Mouse (Mus musculus) heart, postnatal 0 days (tissue): ENCODE results near the gene Mum1. TPM values are rescaled to one million over a fixed set of nuclear protein-coding genes. Genes with fewer than 3 reads are reported as not detected.

Experiments used
- ATAC-seq: fragments of 200-750 bp; cut with Nextera tagmentation; 2 replicates; pipeline ENCODE4 v1.8.0; 2017; ENCODE audit warnings: low read depth, moderate number of reproducible peaks, moderate library complexity; ENCODE audit not compliant: insufficient read depth
- DNase-seq: peaks from one replicate; pipeline ENCODE4 v3.0.0-alpha.2; 2016; ENCODE audit warnings: low spot score
- H3K27ac ChIP-seq: fragments of 300-500 bp; sonication (generic); 2 replicates; pipeline ENCODE4 v1.5.1; 2014; ENCODE audit warnings: low read depth, mild to moderate bottlenecking
- H3K27me3 ChIP-seq: fragments of 300-500 bp; sonication (generic); 2 replicates; pipeline ENCODE4 v1.6.1; 2014; ENCODE audit warnings: low read length, mixed read lengths; ENCODE audit not compliant: control insufficient read depth, insufficient read depth
- H3K36me3 ChIP-seq: fragments of 300-500 bp; sonication (generic); replicated peaks from 2 replicates; pipeline ENCODE4 v1.6.1; 2014; ENCODE audit warnings: low read length, mixed read lengths; ENCODE audit not compliant: control insufficient read depth, insufficient read depth
- H3K4me1 ChIP-seq: fragments of 300-500 bp; sonication (generic); 2 replicates; pipeline ENCODE4 v1.6.1; 2014; ENCODE audit warnings: antibody characterized with exemption; ENCODE audit not compliant: control insufficient read depth, insufficient read depth
- H3K4me2 ChIP-seq: fragments of 300-500 bp; sonication (generic); 2 replicates; pipeline ENCODE4 v1.6.1; 2014; ENCODE audit warnings: low read depth, mild to moderate bottlenecking, low read length, moderate library complexity
- H3K4me3 ChIP-seq: fragments of 300-500 bp; sonication (generic); 2 replicates; pipeline ENCODE4 v1.5.1; 2014; ENCODE audit warnings: low read depth, low read length
- H3K9ac ChIP-seq: fragments of 300-500 bp; sonication (generic); replicated peaks from 2 replicates; pipeline ENCODE4 v1.6.1; 2014; ENCODE audit warnings: low read depth, low read length, mixed read lengths
- H3K9me3 ChIP-seq: fragments of 300-500 bp; sonication (generic); replicated peaks from 2 replicates; pipeline ENCODE4 v1.6.1; 2016; ENCODE audit warnings: low read length; ENCODE audit not compliant: control insufficient read depth
- CTCF ChIP-seq: IDR thresholded peaks from 2 replicates; pipeline ENCODE4 v1.5.1; 2016; ENCODE audit warnings: antibody characterized with exemption, control low read depth, low read depth
- EP300 ChIP-seq: IDR thresholded peaks from 2 replicates; pipeline ENCODE4 v1.6.1; 2016; ENCODE audit warnings: antibody characterized with exemption, low read depth
- WGBS: fragments of 180-500 bp; shearing (Covaris S2); extraction: QIAGEN DNeasy Blood & Tissue Kit; methylation state at CpG from one replicate; pipeline ENCODE4 v1.1.7; 2014; 5-methylcytosine and 5-hydroxymethylcytosine counted together
- polyA plus RNA-seq: library from polyadenylated mRNA; unstranded; fragments of >200 nt; fragmentation: Nextera tagmentation; extraction: Ambion mirVana; gene quantifications from 2 replicates; pipeline ENCODE4 v1.2.1, GENCODE M21; 2015
- total RNA-seq: library from RNA; depleted of rRNA; stranded (reverse); fragments of >200 nt; gene quantifications from 2 replicates; pipeline ENCODE4 v1.2.3, GENCODE M21; 2014; ENCODE audit warnings: low replicate concordance

The Mum1 gene
- total and polyA plus RNA-seq, 2 experiments from 2014 or later: 18.4 to 59.7 TPM

DNA sequence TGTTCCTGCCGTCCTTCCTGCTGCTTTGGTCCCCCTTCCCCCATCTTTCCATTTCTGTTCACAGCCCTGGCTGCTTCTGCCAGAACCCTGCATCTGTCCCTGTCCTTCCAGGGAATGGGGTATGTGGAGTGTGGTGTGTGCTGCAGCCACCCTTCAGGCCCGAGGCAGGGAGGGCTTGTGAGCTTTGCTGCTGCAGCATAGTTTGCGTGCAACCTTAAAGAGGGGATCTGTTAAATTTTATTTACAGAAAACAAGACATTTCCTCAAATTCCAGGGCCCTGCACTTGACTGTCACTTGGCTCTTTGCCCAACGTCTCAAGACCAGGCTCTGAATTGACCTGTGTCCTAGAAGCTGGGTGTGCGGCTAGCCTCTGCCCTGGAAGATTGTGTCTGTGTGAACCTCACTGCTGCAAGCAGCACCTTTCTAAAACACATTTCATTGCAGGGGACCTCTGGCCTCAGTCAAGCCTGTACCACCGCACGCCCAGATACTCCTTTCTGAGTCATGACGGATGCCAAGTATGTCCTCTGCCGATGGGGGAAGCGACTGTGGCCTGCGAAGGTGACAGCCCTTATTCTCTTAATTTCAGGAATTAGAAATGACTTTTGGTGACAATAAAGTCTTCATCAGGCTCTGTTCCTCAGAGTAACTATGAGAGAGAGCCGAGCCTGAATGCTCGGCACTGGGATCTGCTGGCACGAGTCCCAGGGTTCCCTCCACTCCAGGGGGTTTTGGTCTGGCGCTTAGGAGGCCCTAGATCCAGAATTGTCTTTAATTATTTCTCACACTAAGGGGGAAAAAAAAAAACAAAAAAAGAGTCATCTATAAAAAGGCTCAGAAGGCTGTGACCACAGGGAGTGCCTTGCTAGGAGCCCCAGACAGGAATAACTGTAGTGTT lies 1.9 kb downstream of the Mum1 start:
- H3K27ac ChIP-seq: peak overlapping the region; percentile 22; the same call in 1 of the 2 replicates
- 0 out of 2 replicates have a peak overlapping the region, but pooled peaks have one; percentile 91 for H3K9ac ChIP-seq
- DNase-seq (no peak), ATAC-seq (no peak)
- peaks cover 43% of the 10 kb centered on the region for H3K36me3 ChIP-seq
- H3K4me2 ChIP-seq: peak overlapping the region; percentile 97
- TF ChIP-seq CTCF (no peak), EP300 (no peak)
- no peaks in the 10 kb centered on the region for H3K9me3 ChIP-seq
- H3K27me3 ChIP-seq: no peaks in the 10 kb centered on the region
- 26% methylated on average over 15 of the region's 15 CpGs for WGBS
- H3K4me1 ChIP-seq: peaks cover 21% of the 10 kb centered on the region
- peak overlapping the region; percentile 90 for H3K4me3 ChIP-seq

DNA sequence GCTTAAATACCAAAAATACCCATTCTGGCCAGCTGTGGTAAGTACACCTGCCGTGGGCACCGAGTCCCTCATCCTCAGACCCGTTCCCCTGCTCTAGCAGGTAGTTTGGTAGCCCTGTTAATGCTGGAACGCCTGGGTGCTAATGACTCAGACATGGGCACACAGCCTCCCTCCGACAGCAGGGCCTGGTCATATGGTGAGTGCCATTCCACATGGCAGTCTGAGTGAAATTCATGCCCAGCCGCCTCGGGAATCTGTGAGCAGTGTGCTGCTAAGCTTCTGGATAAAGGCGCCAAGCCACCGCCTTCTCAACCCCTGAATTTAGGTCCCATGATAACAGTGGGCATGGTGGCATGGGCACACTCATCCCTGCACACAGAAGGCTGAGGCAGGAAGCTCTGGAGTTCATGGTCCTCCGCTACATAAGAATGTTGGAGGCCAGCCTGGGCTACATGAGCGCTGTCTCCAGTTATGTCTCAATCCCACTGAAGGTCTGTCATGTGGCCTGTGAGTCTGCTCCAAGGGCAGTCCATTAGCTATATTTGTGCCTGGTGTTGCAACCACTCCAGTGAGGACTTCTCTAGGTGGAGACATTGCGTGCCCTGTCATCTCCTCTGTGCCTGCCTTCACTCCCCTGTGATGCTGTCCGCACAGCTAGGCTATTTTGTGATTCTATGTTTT lies 10.1 kb downstream of the Mum1 start:
- Histone ChIP-seq H3K4me1 (no peaks in the 10 kb centered on the region), H3K4me2 (no peak overlapping the region), H3K36me3 (peaks cover 98% of the 10 kb centered on the region), H3K27ac (no peak overlapping the region), H3K9me3 (no peaks in the 10 kb centered on the region), H3K4me3 (no peak overlapping the region), H3K9ac (no peak overlapping the region), H3K27me3 (no peaks in the 10 kb centered on the region)
- 93% methylated on average over 13 of the region's 13 CpGs for WGBS
- no peak for TF ChIP-seq EP300
- TF ChIP-seq CTCF: no peak
- DNase-seq (no peak), ATAC-seq (no peak)

DNA sequence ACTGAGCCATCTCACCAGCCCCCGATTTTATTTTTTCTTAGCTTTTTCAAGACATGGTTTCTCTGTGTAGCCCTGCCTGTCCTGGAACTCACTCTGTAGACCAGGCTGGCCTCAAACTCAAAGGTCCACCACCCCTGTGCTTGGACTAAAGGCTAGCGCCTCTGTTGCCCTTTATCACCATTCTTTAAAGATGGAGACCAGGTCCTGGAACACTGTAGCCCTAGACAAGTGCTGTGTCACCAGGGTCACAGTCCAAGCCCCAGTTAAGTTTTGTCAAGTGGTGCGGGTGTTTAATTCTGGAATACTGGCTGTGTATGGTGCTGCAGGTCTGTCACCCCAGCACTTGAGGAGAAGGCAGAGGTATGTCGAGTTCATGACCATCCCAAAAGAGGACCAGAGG lies 10.8 kb downstream of the Mum1 start:
- peaks cover 97% of the 10 kb centered on the region for H3K36me3 ChIP-seq
- H3K9ac ChIP-seq: no peak overlapping the region
- no peak overlapping the region for H3K4me3 ChIP-seq
- WGBS: 86% methylated on average over 4 of the region's 4 CpGs
- no peaks in the 10 kb centered on the region for H3K27me3 ChIP-seq
- DNase-seq: no peak
- H3K27ac ChIP-seq: no peak overlapping the region
- H3K9me3 ChIP-seq: no peaks in the 10 kb centered on the region
- no peak overlapping the region for H3K4me2 ChIP-seq
- no peak for ATAC-seq
- H3K4me1 ChIP-seq: peaks cover 4% of the 10 kb centered on the region; the same call in 1 of the 2 replicates
- no peak for TF ChIP-seq CTCF
- no peak for TF ChIP-seq EP300

DNA sequence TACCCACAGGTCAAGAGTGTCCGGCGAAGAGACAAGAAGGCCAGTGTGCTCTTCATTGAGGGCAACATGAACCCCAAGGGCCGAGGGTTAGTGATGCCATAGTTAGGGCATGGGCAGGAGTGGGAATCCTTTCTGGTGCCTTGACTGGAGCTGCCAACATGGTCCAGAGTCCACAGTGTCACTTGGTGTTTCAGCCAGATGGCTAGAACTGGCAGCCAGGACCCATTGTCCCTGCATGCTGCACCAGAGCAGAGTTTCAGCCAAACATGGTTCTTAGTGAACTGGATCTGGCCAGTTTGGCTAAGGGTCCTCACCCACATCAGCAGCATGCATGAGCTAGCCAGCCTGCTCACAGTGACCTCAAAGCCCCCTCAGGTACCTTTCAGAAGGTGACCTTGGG lies 12.1 kb downstream of the Mum1 start:
- Histone ChIP-seq H3K4me3 (no peak overlapping the region), H3K4me1 (peaks cover 5% of the 10 kb centered on the region; the same call in 1 of the 2 replicates), H3K36me3 (peaks cover 97% of the 10 kb centered on the region), H3K4me2 (no peak overlapping the region), H3K9ac (no peak overlapping the region), H3K27ac (no peak overlapping the region), H3K27me3 (no peaks in the 10 kb centered on the region), H3K9me3 (no peaks in the 10 kb centered on the region)
- TF ChIP-seq CTCF (no peak), EP300 (no peak)
- ATAC-seq (no peak), DNase-seq (no peak)
- 91% methylated on average over 3 of the region's 3 CpGs for WGBS

DNA sequence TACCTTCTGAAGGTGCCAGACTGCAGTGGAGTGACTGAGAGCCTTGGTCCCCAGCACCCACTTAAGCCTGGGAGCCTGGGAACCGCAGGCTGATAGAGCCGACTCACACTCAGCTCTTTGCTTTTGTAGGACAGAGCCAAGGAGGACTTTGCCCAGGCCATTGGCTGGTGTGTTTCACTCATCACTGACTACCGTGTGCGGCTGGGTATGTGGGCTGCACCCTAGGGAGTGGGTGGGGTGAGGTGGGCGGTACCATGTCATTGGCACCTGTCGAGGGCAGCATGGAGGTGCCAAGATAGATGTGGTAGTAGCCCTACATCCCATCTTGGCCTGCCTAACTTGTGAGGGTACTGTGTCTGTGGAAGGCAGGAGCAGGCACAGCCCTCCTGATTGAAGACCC lies 13.6 kb downstream of the Mum1 start:
- TF ChIP-seq EP300 (no peak), CTCF (no peak)
- Histone ChIP-seq H3K27ac (no peak overlapping the region), H3K4me2 (no peak overlapping the region), H3K4me1 (peaks cover 5% of the 10 kb centered on the region; the same call in 1 of the 2 replicates), H3K4me3 (no peak overlapping the region), H3K9ac (no peak overlapping the region), H3K27me3 (no peaks in the 10 kb centered on the region), H3K9me3 (no peaks in the 10 kb centered on the region), H3K36me3 (peaks cover 95% of the 10 kb centered on the region)
- no peak for DNase-seq
- WGBS: 74% methylated on average over 6 of the region's 6 CpGs
- no peak for ATAC-seq
